Mouse (Mus musculus) erythroblast, embryonic 14.5 days (primary cell): ENCODE measurements around the gene Vps4b.

Source experiments
- GATA1 ChIP-seq: IDR thresholded peaks from 2 replicates; pipeline ENCODE4 v1.6.1; 2012; ENCODE audit warnings: low read length, inconsistent platforms, mixed read lengths
- TAL1 ChIP-seq: IDR thresholded peaks from 3 replicates; pipeline ENCODE4 v1.6.1; 2012; ENCODE audit warnings: low read length, inconsistent platforms, mixed read lengths

GRCm38 (mm10) chr1:106799931-106800330 is 3.4 kb upstream of the Vps4b start:
- TF ChIP-seq GATA1 (no peak), TAL1 (no peak)
